Mouse (Mus musculus) myocyte (in vitro differentiated cells): ENCODE measurements around the gene Elk4. TPM values are rescaled to one million over a fixed set of nuclear protein-coding genes. Genes with fewer than 3 reads are reported as not detected.

Experiments
- polyA plus RNA-seq: library from polyadenylated mRNA; unstranded; fragments of >200 nt; fragmentation: generic; extraction: Trizol; gene quantifications from one replicate; pipeline ENCODE4 v1.2.1, GENCODE M21; 2012; ENCODE audit warnings: missing spikeins

Gene Elk4
- polyA plus RNA-seq, 1 experiment, result 12.4 TPM

Other genes with a start within 250 kb of the Elk4 start
- 0.01 TPM for gene Pm20d1, start 210.2 kb upstream of the Elk4 start, polyA plus RNA-seq
- gene Slc41a1, start 180.1 kb upstream of the Elk4 start, polyA plus RNA-seq, result 14.0 TPM
- 3.5 TPM for gene Rab29, start 140.4 kb upstream of the Elk4 start, polyA plus RNA-seq
- 20.6 TPM for gene Nucks1, start 97.1 kb upstream of the Elk4 start, polyA plus RNA-seq
- 0.74 TPM for gene Slc45a3, start 44.6 kb upstream of the Elk4 start, polyA plus RNA-seq
- gene Mfsd4a, start 60.5 kb downstream of the Elk4 start, polyA plus RNA-seq, result 9.6 TPM
- gene Cdk18, start 132.1 kb downstream of the Elk4 start, polyA plus RNA-seq, result 33.9 TPM
- 0.49 TPM for gene Lemd1, start 183.8 kb downstream of the Elk4 start, polyA plus RNA-seq
- gene AC124108.1, start 183.8 kb downstream of the Elk4 start, polyA plus RNA-seq, result 0.82 TPM
- gene Gm10188, start 222.2 kb downstream of the Elk4 start, polyA plus RNA-seq, result not detected